Mouse (Mus musculus) midbrain, embryonic 14.5 days (tissue): ENCODE data around the gene Dvl3. TPM values are rescaled to one million over a fixed set of nuclear protein-coding genes. Genes with fewer than 3 reads are reported as not detected.
A peak's percentile ranks its signal among the peaks of the same experiment; 100 is the strongest.

Experiments
- ATAC-seq: fragments of 200-750 bp; cut with Nextera tagmentation; 2 replicates; pipeline ENCODE4 v1.8.0; 2017; ENCODE audit warnings: moderate number of reproducible peaks, moderate library complexity; ENCODE audit not compliant: low FRiP score, low TSS enrichment
- DNase-seq: peaks from one replicate; pipeline ENCODE4 v3.0.0-alpha.2; 2015
- H3K27ac ChIP-seq: fragments of 300-500 bp; sonication (generic); replicated peaks from 2 replicates; pipeline ENCODE4 v1.5.1; 2014; ENCODE audit warnings: mild to moderate bottlenecking, low read depth, low read length, moderate library complexity
- H3K27me3 ChIP-seq: fragments of 300-500 bp; sonication (generic); 2 replicates; pipeline ENCODE4 v1.6.1; 2014; ENCODE audit warnings: low read length, control low read depth, mixed read lengths; ENCODE audit not compliant: control insufficient read depth, insufficient read depth
- H3K36me3 ChIP-seq: fragments of 300-500 bp; sonication (generic); 2 replicates; pipeline ENCODE4 v1.6.1; 2014; ENCODE audit warnings: low read length, control low read depth; ENCODE audit not compliant: control insufficient read depth, insufficient read depth
- H3K4me1 ChIP-seq: fragments of 300-500 bp; sonication (generic); 2 replicates; pipeline ENCODE4 v1.6.1; 2014; ENCODE audit warnings: mild to moderate bottlenecking, antibody characterized with exemption, low read length, control low read depth; ENCODE audit not compliant: control insufficient read depth, insufficient read depth
- H3K4me2 ChIP-seq: fragments of 300-500 bp; sonication (generic); 2 replicates; pipeline ENCODE4 v1.6.1; 2014; ENCODE audit warnings: mild to moderate bottlenecking, low read length, moderate library complexity
- H3K4me3 ChIP-seq: fragments of 300-500 bp; sonication (generic); replicated peaks from 2 replicates; pipeline ENCODE4 v1.5.1; 2014; ENCODE audit warnings: low read depth, low read length
- H3K9ac ChIP-seq: fragments of 300-500 bp; sonication (generic); replicated peaks from 2 replicates; pipeline ENCODE4 v1.6.1; 2014; ENCODE audit warnings: mild to moderate bottlenecking, low read length, moderate library complexity
- H3K9me3 ChIP-seq: fragments of 300-500 bp; sonication (generic); 2 replicates; pipeline ENCODE4 v1.6.1; 2016; ENCODE audit warnings: low read length, control low read depth, mixed read lengths; ENCODE audit not compliant: control insufficient read depth
- WGBS: fragments of 180-500 bp; shearing (Covaris S2); extraction: QIAGEN DNeasy Blood & Tissue Kit; methylation state at CpG from one replicate; pipeline ENCODE4 v1.1.7; 2014; 5-methylcytosine and 5-hydroxymethylcytosine counted together
- polyA plus RNA-seq: library from polyadenylated mRNA; unstranded; fragments of >200 nt; fragmentation: Nextera tagmentation; extraction: Ambion mirVana; gene quantifications from 2 replicates; pipeline ENCODE4 v1.2.1, GENCODE M21; 2014

Dvl3 gene
- polyA plus RNA-seq, 1 experiment from 2014 or later: 40.2 TPM

GRCm38 (mm10) chr16:20509349-20509748 is 7.4 kb upstream of the Dvl3 start:
- H3K27me3 ChIP-seq: no peaks in the 10 kb centered on the region

DNA sequence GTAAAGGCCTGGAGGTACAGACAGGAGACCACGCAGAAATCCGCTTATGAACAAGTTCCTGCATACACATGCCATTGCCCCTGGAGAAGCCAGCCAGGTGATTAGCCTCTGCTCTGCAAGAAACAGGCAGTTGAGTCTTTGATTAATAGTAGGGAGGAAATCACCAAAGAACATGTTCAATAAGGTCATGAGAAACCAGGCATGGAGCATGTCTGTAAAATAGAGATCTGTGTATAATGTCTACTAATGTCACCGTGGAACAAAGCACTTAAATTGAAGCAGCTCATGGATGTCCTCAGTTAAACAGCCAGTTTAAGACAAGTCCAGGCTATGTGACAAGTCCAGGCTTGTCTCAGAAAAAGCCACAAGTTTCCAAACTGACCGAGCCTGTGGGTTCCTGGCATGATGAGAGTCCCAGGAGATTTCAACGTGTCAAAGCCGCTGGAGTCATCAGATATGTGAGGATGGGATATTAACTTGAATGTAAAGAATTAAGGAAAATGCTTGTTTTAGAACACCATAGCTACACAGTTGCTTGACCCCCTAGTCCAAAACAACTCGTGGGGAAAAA is 5.4 kb upstream of the Dvl3 start:
- H3K4me2 ChIP-seq: no peak overlapping the region
- H3K4me1 ChIP-seq: no peaks in the 10 kb centered on the region
- H3K36me3 ChIP-seq: peaks cover 51% of the 10 kb centered on the region
- H3K4me3 ChIP-seq: no peak overlapping the region
- H3K27me3 ChIP-seq: no peaks in the 10 kb centered on the region
- H3K9ac ChIP-seq: no peak overlapping the region
- no peak overlapping the region for H3K27ac ChIP-seq
- H3K9me3 ChIP-seq: no peaks in the 10 kb centered on the region
- DNase-seq: no peak
- 94% methylated on average over 7 of the region's 7 CpGs for WGBS
- ATAC-seq: no peak

More at GRCm38 (mm10) chr16:20509349-20509748, 7.4 kb upstream of the Dvl3 start:
- DNase-seq (peak; percentile 50), ATAC-seq (peak; percentile 43; the same call in 1 of the 2 replicates)
- no peak overlapping the region for H3K4me2 ChIP-seq
- H3K36me3 ChIP-seq: peaks cover 71% of the 10 kb centered on the region
- 85% methylated on average over 3 of the region's 3 CpGs for WGBS
- no peak overlapping the region for H3K27ac ChIP-seq
- no peak overlapping the region for H3K9ac ChIP-seq
- no peaks in the 10 kb centered on the region for H3K9me3 ChIP-seq
- no peak overlapping the region for H3K4me3 ChIP-seq
- H3K4me1 ChIP-seq: no peaks in the 10 kb centered on the region

DNA sequence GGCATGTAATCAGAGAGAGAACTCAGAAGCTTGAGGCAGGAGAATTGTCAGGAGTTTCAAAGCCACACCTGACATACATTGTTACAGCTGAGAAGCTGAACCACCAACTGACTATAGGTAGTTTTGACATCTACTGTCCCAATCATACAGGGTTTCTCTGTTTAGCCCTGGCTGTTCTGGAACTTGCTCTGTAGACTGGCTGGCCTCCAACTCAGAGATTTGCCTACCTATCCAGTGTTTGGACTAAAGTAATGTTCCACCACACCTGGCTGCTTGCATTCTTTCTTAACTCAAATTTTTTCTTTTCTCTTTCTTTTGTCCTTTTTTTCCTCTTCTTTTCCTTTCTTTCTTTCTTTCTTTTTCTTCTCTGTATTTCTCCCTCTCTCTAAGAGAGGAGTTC is 750 bp upstream of the Dvl3 start:
- Histone ChIP-seq H3K9ac (peak overlapping the region; percentile 96), H3K27me3 (no peaks in the 10 kb centered on the region), H3K4me1 (peaks cover 16% of the 10 kb centered on the region), H3K36me3 (peaks cover 7% of the 10 kb centered on the region), H3K4me3 (peak overlapping the region; percentile 98), H3K9me3 (no peaks in the 10 kb centered on the region), H3K4me2 (peak overlapping the region; percentile 90), H3K27ac (peak overlapping the region; percentile 94)
- ATAC-seq: no peak
- no peak for DNase-seq

GRCm38 (mm10) chr16:20517216-20517615 is 434 bp downstream of the Dvl3 start:
- no peak; the same call in none of the 2 replicates for ATAC-seq
- H3K27ac ChIP-seq: peak overlapping the region; percentile 94
- peak overlapping the region; percentile 98 for H3K4me3 ChIP-seq
- peak overlapping the region; percentile 96 for H3K9ac ChIP-seq
- H3K4me1 ChIP-seq: peaks cover 16% of the 10 kb centered on the region
- no peaks in the 10 kb centered on the region for H3K27me3 ChIP-seq
- peaks cover 11% of the 10 kb centered on the region; the same call in 1 of the 2 replicates for H3K36me3 ChIP-seq
- peak overlapping the region; percentile 90 for H3K4me2 ChIP-seq
- no peak for DNase-seq
- no peaks in the 10 kb centered on the region for H3K9me3 ChIP-seq
- 0% methylated on average over 26 of the region's 26 CpGs for WGBS

GRCm38 (mm10) chr16:20517701-20518374 is 1.1 kb downstream of the Dvl3 start:
- 4% methylated on average over 6 of the region's 6 CpGs for WGBS
- DNase-seq: peak; percentile 75

DNA sequence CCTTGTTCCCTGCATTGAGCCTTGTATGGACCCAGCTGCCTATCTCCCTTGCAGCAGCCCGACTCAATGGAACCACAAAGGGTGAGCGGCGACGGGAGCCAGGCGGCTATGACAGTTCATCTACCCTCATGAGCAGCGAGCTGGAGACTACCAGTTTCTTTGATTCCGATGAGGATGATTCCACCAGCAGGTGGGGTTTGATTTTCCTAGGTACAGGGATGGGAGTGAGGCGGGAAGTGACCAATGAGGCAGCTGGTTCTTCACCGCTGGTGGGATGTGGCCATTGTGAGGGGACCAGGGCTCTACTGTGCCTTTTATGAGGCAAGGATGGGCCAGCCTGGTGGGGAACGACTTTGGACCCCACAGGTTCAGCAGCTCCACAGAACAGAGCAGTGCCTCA is 7.1 kb downstream of the Dvl3 start:
- DNase-seq (no peak), ATAC-seq (no peak)
- H3K27ac ChIP-seq: no peak overlapping the region
- no peak overlapping the region for H3K9ac ChIP-seq
- no peaks in the 10 kb centered on the region for H3K9me3 ChIP-seq
- peaks cover 7% of the 10 kb centered on the region for H3K4me1 ChIP-seq
- H3K27me3 ChIP-seq: no peaks in the 10 kb centered on the region
- no peak overlapping the region for H3K4me3 ChIP-seq
- H3K4me2 ChIP-seq: no peak overlapping the region
- WGBS: 82% methylated on average over 10 of the region's 10 CpGs
- H3K36me3 ChIP-seq: peaks cover 70% of the 10 kb centered on the region

More at GRCm38 (mm10) chr16:20517701-20518374, 1.1 kb downstream of the Dvl3 start:
- Histone ChIP-seq H3K9ac (peak overlapping the region; percentile 96), H3K4me1 (peaks cover 16% of the 10 kb centered on the region), H3K4me2 (peak overlapping the region; percentile 90), H3K36me3 (peaks cover 12% of the 10 kb centered on the region), H3K27me3 (no peaks in the 10 kb centered on the region), H3K27ac (peak overlapping the region; percentile 94), H3K9me3 (no peaks in the 10 kb centered on the region), H3K4me3 (peak overlapping the region; percentile 98)
- peak; percentile 68 for ATAC-seq

- no peak overlapping the region for H3K9ac ChIP-seq
Observed at GRCm38 (mm10) chr16:20528779-20529178, 12.0 kb downstream of the Dvl3 start.

GRCm38 (mm10) chr16:20529375-20529774 is 12.6 kb downstream of the Dvl3 start:
- no peaks in the 10 kb centered on the region for H3K4me1 ChIP-seq
- no peaks in the 10 kb centered on the region for H3K27me3 ChIP-seq
- H3K27ac ChIP-seq: no peak overlapping the region
- peaks cover 87% of the 10 kb centered on the region for H3K36me3 ChIP-seq
- H3K4me2 ChIP-seq: no peak overlapping the region
- DNase-seq (no peak), ATAC-seq (no peak)
- no peak overlapping the region for H3K4me3 ChIP-seq
- WGBS: 83% methylated on average over 1 of the region's 1 CpGs
- H3K9me3 ChIP-seq: no peaks in the 10 kb centered on the region
- H3K9ac ChIP-seq: no peak overlapping the region

More at GRCm38 (mm10) chr16:20528779-20529178, 12.0 kb downstream of the Dvl3 start:
- no peak for DNase-seq
- H3K9me3 ChIP-seq: no peaks in the 10 kb centered on the region
- 94% methylated on average over 5 of the region's 5 CpGs for WGBS
- H3K36me3 ChIP-seq: peaks cover 93% of the 10 kb centered on the region
- H3K4me3 ChIP-seq: no peak overlapping the region
- H3K4me1 ChIP-seq: no peaks in the 10 kb centered on the region
- no peak overlapping the region for H3K4me2 ChIP-seq
- no peak for ATAC-seq
- H3K27me3 ChIP-seq: no peaks in the 10 kb centered on the region
- no peak overlapping the region for H3K27ac ChIP-seq

DNA sequence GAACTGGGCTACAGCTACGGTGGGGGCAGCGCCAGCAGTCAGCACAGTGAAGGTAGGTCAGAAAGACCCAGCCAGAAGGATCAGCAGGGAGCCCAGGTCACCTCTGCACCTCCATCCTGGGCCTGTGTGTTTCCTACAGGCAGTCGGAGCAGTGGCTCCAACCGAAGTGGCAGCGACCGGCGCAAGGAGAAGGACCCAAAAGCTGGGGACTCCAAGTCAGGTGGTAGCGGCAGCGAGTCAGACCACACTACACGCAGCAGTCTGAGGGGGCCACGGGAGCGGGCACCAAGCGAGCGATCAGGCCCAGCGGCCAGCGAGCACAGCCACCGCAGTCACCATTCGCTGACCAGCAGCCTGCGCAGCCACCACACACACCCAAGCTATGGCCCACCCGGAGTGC is 14.2 kb downstream of the Dvl3 start:
- DNase-seq (no peak), ATAC-seq (no peak)
- Histone ChIP-seq H3K9ac (no peak overlapping the region), H3K4me1 (no peaks in the 10 kb centered on the region), H3K9me3 (no peaks in the 10 kb centered on the region), H3K27ac (no peak overlapping the region), H3K27me3 (no peaks in the 10 kb centered on the region), H3K4me3 (no peak overlapping the region), H3K4me2 (no peak overlapping the region), H3K36me3 (peaks cover 73% of the 10 kb centered on the region)
- 97% methylated on average over 20 of the region's 20 CpGs for WGBS
